14 mouse cellular contexts compared by ENCODE assay signal in genomic region chr9:110649775-110650174, GRCm38 (mm10). TPM values are rescaled to one million over a fixed set of nuclear protein-coding genes. Genes with fewer than 3 reads are reported as not detected.
DNase-seq lines count a peak whose midpoint lies in the region; ATAC-seq and TF ChIP-seq lines count a peak whose summit lies in the region.
"Had no signal": no experiment of that assay in that cellular context is flagged by ENCODE, and none has a peak within 500 bp of the region (broad histone marks: within the 10 kb centered on the region; RNA-seq: fewer than 3 reads in every experiment).

No protein-coding gene starts in this region.

- peak overlapping the region; percentile 14; the same call in 1 of the 2 replicates for H3K4me2 ChIP-seq in hindbrain, embryonic 12.5 days (replicated peaks)
- peak overlapping the region; percentile 7; the same call in 1 of the 2 replicates for H3K4me2 ChIP-seq in midbrain, embryonic 15.5 days
- H3K4me2 ChIP-seq: embryonic facial prominence, embryonic 15.5 days; heart, embryonic 12.5 days; liver, embryonic 12.5 days; stomach, embryonic 15.5 days had no signal

- H3K27me3 ChIP-seq in hindbrain, embryonic 12.5 days, result peaks cover 33% of the 10 kb centered on the region
- peaks cover 3% of the 10 kb centered on the region for H3K27me3 ChIP-seq in midbrain, embryonic 15.5 days (replicated peaks)

- peaks cover 32% of the 10 kb centered on the region for H3K4me1 ChIP-seq in hindbrain, embryonic 12.5 days
- peaks cover 44% of the 10 kb centered on the region for H3K4me1 ChIP-seq in midbrain, embryonic 15.5 days

- H3K9me3 ChIP-seq in hindbrain, embryonic 12.5 days (replicated peaks), result no peaks in the 10 kb centered on the region
- no peaks in the 10 kb centered on the region for H3K9me3 ChIP-seq in midbrain, embryonic 15.5 days
- H3K9me3 ChIP-seq: embryonic facial prominence, embryonic 15.5 days; heart, embryonic 12.5 days; liver, embryonic 12.5 days; stomach, embryonic 15.5 days had no signal

- no peak overlapping the region for H3K4me3 ChIP-seq in layer of hippocampus, adult 2 months
- no peak overlapping the region for H3K4me3 ChIP-seq in hindbrain, embryonic 12.5 days
- H3K4me3 ChIP-seq in midbrain, embryonic 15.5 days, result no peak overlapping the region
- H3K4me3 ChIP-seq: embryonic facial prominence, embryonic 15.5 days; heart, embryonic 12.5 days; liver, embryonic 12.5 days; stomach, embryonic 15.5 days had no signal

- TF ChIP-seq CTCF in layer of hippocampus, adult 2 months (conservative IDR thresholded peaks at IDR 0.05), result no peak
- no peak for TF ChIP-seq CTCF in brain, embryonic 14.5 days (IDR thresholded peaks at IDR 0.05; ENCODE audit: borderline replicate concordance, extremely low read depth, insufficient read depth, insufficient read length)

- H3K36me3 ChIP-seq in hindbrain, embryonic 12.5 days, result no peaks in the 10 kb centered on the region
- no peaks in the 10 kb centered on the region for H3K36me3 ChIP-seq in midbrain, embryonic 15.5 days (replicated peaks)
- H3K36me3 ChIP-seq: embryonic facial prominence, embryonic 15.5 days; heart, embryonic 12.5 days; liver, embryonic 12.5 days; stomach, embryonic 15.5 days had no signal

- TF ChIP-seq POLR2A in brain, embryonic 14.5 days (IDR thresholded peaks at IDR 0.05; ENCODE audit: borderline replicate concordance, extremely low read depth, insufficient read depth, insufficient read length, poor library complexity, severe bottlenecking), result no peak

- peak overlapping the region; percentile 86 for H3K27ac ChIP-seq in layer of hippocampus, adult 2 months
- H3K27ac ChIP-seq in hindbrain, embryonic 12.5 days, result no peak overlapping the region
- peak overlapping the region; percentile 75 for H3K27ac ChIP-seq in midbrain, embryonic 15.5 days
- H3K27ac ChIP-seq: embryonic facial prominence, embryonic 15.5 days; liver, embryonic 12.5 days; stomach, embryonic 15.5 days had no signal

- no peak overlapping the region for H3K9ac ChIP-seq in hindbrain, embryonic 12.5 days
- no peak overlapping the region for H3K9ac ChIP-seq in midbrain, embryonic 15.5 days
- H3K9ac ChIP-seq: embryonic facial prominence, embryonic 15.5 days; heart, embryonic 12.5 days; liver, embryonic 12.5 days; stomach, embryonic 15.5 days had no signal

- ATAC-seq in hindbrain, embryonic 12.5 days (ENCODE audit: low FRiP score), result no peak
- ATAC-seq in midbrain, embryonic 15.5 days (replicated peaks), result peak; percentile 44; the same call in 1 of the 2 replicates
- ATAC-seq: liver, embryonic 12.5 days had no signal

- DNase-seq in layer of hippocampus, adult 2 months (ENCODE audit: low spot score in 2 of 2), result peak in 1 of 2 experiments; percentile 65
- no peak for DNase-seq in layer of hippocampus, adult 9-10 months (ENCODE audit: low spot score)
- peak; percentile 87 for DNase-seq in brain, embryonic 14.5 days (ENCODE audit: low read depth)
- DNase-seq in adrenal gland, postnatal 10 days, result no peak
- no peak for DNase-seq in retina, postnatal 1 day
- DNase-seq in MN1 (ENCODE audit: low spot score), result no peak
- DNase-seq: kidney, adult 9 months; thymus, postnatal 25 days had no signal

RNA-seq across cellular contexts. Expression of gene Nbeal2, which starts 4.2 kb away (rescaled TPM):
- 10 to 100 TPM; 17.7 to 18.0 TPM for total RNA-seq in layer of hippocampus, adult 2 months (2021)
- 11.8 and 15.5 TPM in 2 replicates for polyA plus RNA-seq in brain, embryonic 14.5 days (2012; rRNA removed)
- polyA plus RNA-seq in hindbrain, embryonic 12.5 days (2016; fragmentation: Nextera tagmentation; extraction: Ambion mirVana), result 1.8 and 2.1 TPM in 2 replicates
- polyA plus RNA-seq in midbrain, embryonic 15.5 days (2015; fragmentation: Nextera tagmentation; extraction: Ambion mirVana), result 5.5 and 6.4 TPM in 2 replicates
- 10 to 100 TPM in 1 of 2 experiments, 1 to 10 TPM in 1; 8.2 to 12.0 TPM for total RNA-seq in adrenal gland, postnatal 10 days (2021)

RNA-seq across cellular contexts. Expression of gene Ccdc12, which starts 6.5 kb away (rescaled TPM):
- total RNA-seq in layer of hippocampus, adult 2 months (2021), result 10 to 100 TPM; 50.2 to 66.0 TPM
- polyA plus RNA-seq in brain, embryonic 14.5 days (2012; rRNA removed), result 76.0 and 103 TPM in 2 replicates
- polyA plus RNA-seq in hindbrain, embryonic 12.5 days (2016; fragmentation: Nextera tagmentation; extraction: Ambion mirVana), result 113 and 114 TPM in 2 replicates
- 110 and 115 TPM in 2 replicates for polyA plus RNA-seq in midbrain, embryonic 15.5 days (2015; fragmentation: Nextera tagmentation; extraction: Ambion mirVana)
- total RNA-seq in adrenal gland, postnatal 10 days (2021), result 10 to 100 TPM; 64.3 to 66.0 TPM

RNA-seq across cellular contexts. Expression of gene Nradd, which starts 25.5 kb away (rescaled TPM):
- 1 to 10 TPM; 1.9 to 3.4 TPM for total RNA-seq in layer of hippocampus, adult 2 months (2021)
- 25.1 and 33.9 TPM in 2 replicates for polyA plus RNA-seq in brain, embryonic 14.5 days (2012; rRNA removed)
- polyA plus RNA-seq in hindbrain, embryonic 12.5 days (2016; fragmentation: Nextera tagmentation; extraction: Ambion mirVana), result 39.0 and 45.2 TPM in 2 replicates
- polyA plus RNA-seq in midbrain, embryonic 15.5 days (2015; fragmentation: Nextera tagmentation; extraction: Ambion mirVana), result 30.1 and 35.4 TPM in 2 replicates
- total RNA-seq in adrenal gland, postnatal 10 days (2021), result 1 to 10 TPM; 7.7 to 9.8 TPM
